Comparison of ENCODE assay signal across 8 mouse cellular contexts in the genomic region with DNA sequence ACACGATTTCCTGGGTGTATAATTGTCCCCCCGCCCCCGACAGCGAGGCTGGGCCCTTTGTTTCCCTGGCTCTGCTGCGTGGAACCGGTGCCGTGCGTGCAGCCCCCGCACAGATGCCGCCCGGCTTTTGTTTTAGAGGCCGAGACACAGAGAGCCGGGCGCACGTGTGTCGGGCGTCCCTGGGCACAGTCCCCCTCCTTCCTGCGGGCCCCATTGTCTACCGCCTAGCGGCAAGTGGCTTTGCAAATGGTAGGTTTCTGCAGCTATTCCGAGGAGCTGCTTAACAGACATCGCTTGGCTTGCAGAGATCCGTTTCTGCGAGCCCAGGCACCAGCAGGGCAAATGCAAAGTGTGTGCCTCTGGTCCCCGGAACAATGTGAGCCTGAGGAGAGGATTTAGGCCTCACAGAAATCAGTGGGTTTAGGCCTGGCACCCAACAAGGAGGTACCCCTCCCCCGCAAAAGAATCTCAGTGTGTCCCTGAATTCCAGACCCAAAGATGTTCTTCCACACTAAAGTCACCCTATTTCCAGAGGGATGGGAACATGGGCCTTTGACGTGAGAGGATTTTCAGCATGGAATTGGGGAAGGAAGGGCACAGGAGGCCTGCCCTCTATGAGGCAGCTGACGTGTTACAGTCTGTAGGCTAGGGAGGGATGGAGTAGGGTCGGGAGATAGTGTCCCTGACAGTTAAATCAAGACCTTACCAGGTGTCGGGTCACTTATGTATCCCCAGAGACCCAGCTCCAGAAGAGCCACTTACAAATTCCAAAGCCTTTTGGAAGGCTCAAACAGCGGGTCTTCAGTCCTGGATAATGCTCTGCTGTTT. TPM values are rescaled to one million over a fixed set of nuclear protein-coding genes. Genes with fewer than 3 reads are reported as not detected.
DNase-seq lines count a peak whose midpoint lies in the region; ATAC-seq and TF ChIP-seq lines count a peak whose summit lies in the region.

No protein-coding gene starts in this region.

- WGBS in intestine, embryonic 15.5 days = 19% methylated on average over 31 of the region's 31 CpGs
- WGBS in liver, embryonic 14.5 days (ENCODE audit: insufficient replicate concordance) = 15% methylated on average over 31 of the region's 31 CpGs

- no peak overlapping the region for H3K27ac ChIP-seq in intestine, embryonic 15.5 days
- no peak overlapping the region for H3K27ac ChIP-seq in liver, embryonic 14.5 days

- 0 out of 2 replicates have a peak, but pooled peaks cover 8% of the 10 kb centered on the region for H3K4me1 ChIP-seq in intestine, embryonic 15.5 days (replicated peaks)
- no peaks in the 10 kb centered on the region for H3K4me1 ChIP-seq in liver, embryonic 14.5 days (replicated peaks; ENCODE audit: control insufficient read depth in 2 of 2, insufficient read depth in 2 of 2, low read length in 1 of 2)

- H3K36me3 ChIP-seq in intestine, embryonic 15.5 days = no peaks in the 10 kb centered on the region
- H3K36me3 ChIP-seq in liver, embryonic 14.5 days (replicated peaks; ENCODE audit: control insufficient read depth, insufficient read depth, low read depth) = no peaks in the 10 kb centered on the region

- H3K4me3 ChIP-seq in intestine, embryonic 15.5 days (replicated peaks) = peak overlapping the region; percentile 18
- 0 out of 4 replicates have a peak overlapping the region, but pooled peaks of 1 of the 2 experiments have one; percentile 3 for H3K4me3 ChIP-seq in liver, embryonic 14.5 days (ENCODE audit: insufficient read depth in 1 of 2, low read depth in 2 of 2, low read length in 2 of 2)

- H3K9me3 ChIP-seq in intestine, embryonic 15.5 days = no peaks in the 10 kb centered on the region
- H3K9me3 ChIP-seq in liver, embryonic 14.5 days (ENCODE audit: control insufficient read depth, low read length) = no peaks in the 10 kb centered on the region

- ATAC-seq in intestine, embryonic 15.5 days = peak; percentile 49; the same call in 1 of the 2 replicates
- no peak for ATAC-seq in liver, embryonic 14.5 days (ENCODE audit: insufficient read depth)

- peak; percentile 20 for DNase-seq in adrenal gland, postnatal 10 days
- DNase-seq in adrenal gland, adult 18-20 months (ENCODE audit: low spot score in 2 of 2) = no peak
- peak; percentile 19 for DNase-seq in ovary, postnatal 36 days (ENCODE audit: low spot score)
- no peak for DNase-seq in ovary, postnatal 10 days (ENCODE audit: low spot score)
- no peak for DNase-seq in liver, embryonic 14.5 days (ENCODE audit: low read depth in 3 of 3, low spot score in 3 of 3)
- DNase-seq in right cerebral cortex, postnatal 10 days (ENCODE audit: low spot score in 2 of 2) = peak; percentile 60 to 72
- no peak for DNase-seq in adipocyte (ENCODE audit: low spot score)

- H3K27me3 ChIP-seq in intestine, embryonic 15.5 days (replicated peaks) = 0 out of 2 replicates have a peak, but pooled peaks cover 6% of the 10 kb centered on the region
- H3K27me3 ChIP-seq in liver, embryonic 14.5 days (ENCODE audit: control insufficient read depth, insufficient read depth, low read length) = peaks cover 18% of the 10 kb centered on the region

- H3K9ac ChIP-seq in intestine, embryonic 15.5 days = peak overlapping the region; percentile 23; the same call in 1 of the 2 replicates
- H3K9ac ChIP-seq in liver, embryonic 14.5 days (replicated peaks) = no peak overlapping the region

- H3K4me2 ChIP-seq in intestine, embryonic 15.5 days (replicated peaks) = peak overlapping the region; percentile 57
- H3K4me2 ChIP-seq in liver, embryonic 14.5 days (ENCODE audit: low read depth) = peak overlapping the region; percentile 38

- no peak for TF ChIP-seq CTCF in liver, embryonic 14.5 days (IDR thresholded peaks at IDR 0.05; ENCODE audit: low read depth)

- no peak for TF ChIP-seq EP300 in liver, embryonic 14.5 days (IDR thresholded peaks at IDR 0.05; ENCODE audit: low read depth)

RNA-seq across cellular contexts. Expression of gene 1600014C10Rik, which starts 8.5 kb away (rescaled TPM):
- total RNA-seq in adrenal gland, postnatal 10 days (2021) = 10 to 100 TPM; 45.5 to 58.0 TPM
- total RNA-seq in adrenal gland, adult 18-20 months (2021) = 10 to 100 TPM; 45.4 to 47.7 TPM
- 13.5 and 13.9 TPM in 2 replicates for polyA plus RNA-seq in intestine, embryonic 15.5 days (2015; fragmentation: Nextera tagmentation; extraction: Ambion mirVana)
- polyA plus RNA-seq in liver, embryonic 14.5 days (2012; rRNA removed) = 3.6 and 4.7 TPM in 2 replicates
- 10.3 and 11.2 TPM in 2 replicates for polyA plus RNA-seq in liver, embryonic 14.5 days (2014; fragmentation: Nextera tagmentation; extraction: Ambion mirVana)

RNA-seq across cellular contexts. Expression of gene Plekhf1, which starts 53.3 kb away (rescaled TPM):
- 1 to 10 TPM; 4.2 to 6.1 TPM for total RNA-seq in adrenal gland, postnatal 10 days (2021)
- 1 to 10 TPM; 4.0 to 4.2 TPM for total RNA-seq in adrenal gland, adult 18-20 months (2021)
- 3.3 TPM in 2 replicates for polyA plus RNA-seq in intestine, embryonic 15.5 days (2015; fragmentation: Nextera tagmentation; extraction: Ambion mirVana)
- polyA plus RNA-seq in liver, embryonic 14.5 days (2012; rRNA removed) = 0.24 and 0.26 TPM in 2 replicates
- polyA plus RNA-seq in liver, embryonic 14.5 days (2014; fragmentation: Nextera tagmentation; extraction: Ambion mirVana) = 0.37 and 0.38 TPM in 2 replicates

Comparison
In these comparisons a context has a peak if more than half of its experiments do, and no peak if none do; other contexts are left out.
1. DNase-seq: peak in adrenal gland, postnatal 10 days (single experiment), ovary, postnatal 36 days (single experiment) and right cerebral cortex, postnatal 10 days (2 of 2); none in adrenal gland, adult 18-20 months (0 of 2), ovary, postnatal 10 days (single experiment), liver, embryonic 14.5 days (0 of 3) and adipocyte (single experiment).